Mouse (Mus musculus): ENCODE results near the gene Bmper.

Bmper gene

GRCm38 (mm10) chr9:23236635-23237279 is 13.9 kb downstream of the Bmper start:
- no peak for DNase-seq

DNA sequence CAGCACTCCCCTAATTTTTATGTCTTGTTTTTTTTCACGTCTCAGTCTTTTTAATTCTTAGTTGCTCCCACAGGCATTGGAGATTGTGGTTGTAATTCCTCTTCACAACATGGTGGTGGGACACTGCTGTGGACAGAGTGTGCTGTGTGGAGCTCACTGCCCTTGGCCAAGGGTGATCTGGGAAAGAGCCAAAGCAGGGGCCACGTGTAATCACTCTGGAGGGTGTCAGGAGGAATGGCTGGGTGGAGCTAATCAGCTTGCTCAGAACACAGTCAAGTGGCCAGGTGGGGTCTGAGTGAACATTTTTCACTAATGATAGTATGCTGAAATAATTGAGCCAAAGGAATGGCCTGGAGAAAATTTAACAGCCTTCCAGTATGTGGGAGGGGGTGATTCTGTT is 16.1 kb downstream of the Bmper start:
- no peak for DNase-seq

GRCm38 (mm10) chr9:23242911-23243310 is 20.0 kb downstream of the Bmper start:
- DNase-seq, result no peak

DNA sequence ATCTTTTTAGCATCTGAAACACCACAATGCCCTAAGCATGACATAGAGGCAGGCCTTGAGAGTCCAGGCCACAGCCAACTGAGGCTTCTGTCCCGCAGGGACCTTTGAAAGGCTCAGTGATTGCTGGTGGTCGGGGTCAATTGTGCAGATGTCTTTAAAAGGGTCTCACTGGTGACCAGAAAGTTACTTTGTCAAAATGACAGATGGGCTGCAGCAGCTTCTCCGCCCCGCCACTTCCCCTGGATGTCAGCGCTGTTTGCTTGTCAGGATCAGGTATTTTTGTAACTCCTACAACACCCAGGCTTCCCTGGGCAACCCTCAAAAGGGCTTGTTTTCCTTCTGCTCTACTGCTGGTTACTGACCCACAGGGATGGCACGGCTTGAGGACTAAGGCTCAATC is 21.0 kb downstream of the Bmper start:
- DNase-seq, result no peak

GRCm38 (mm10) chr9:23246389-23246788 is 23.5 kb downstream of the Bmper start:
- DNase-seq, result no peak

DNA sequence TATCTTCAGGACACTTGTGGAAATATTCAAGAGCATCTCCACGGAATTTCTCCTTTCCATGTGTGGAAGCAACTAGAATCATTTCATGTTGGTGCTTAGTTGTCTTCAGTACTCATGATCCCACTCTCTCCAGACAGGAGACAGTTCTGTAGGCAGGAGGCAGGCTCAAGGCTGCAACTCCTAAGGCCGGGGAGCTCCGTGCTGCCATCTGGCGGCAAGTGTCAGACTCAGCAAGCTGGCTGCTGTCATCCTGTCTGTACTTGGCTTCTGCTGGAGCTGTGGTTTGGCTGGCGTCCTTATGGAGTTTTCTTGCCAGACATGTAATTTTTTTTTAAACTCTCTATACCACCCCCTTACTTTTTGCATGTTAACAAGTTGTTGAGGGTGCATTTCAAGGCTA is 27.1 kb downstream of the Bmper start:
- peak; percentile 77 for DNase-seq

GRCm38 (mm10) chr9:23251001-23251400 is 28.1 kb downstream of the Bmper start:
- DNase-seq, result no peak

GRCm38 (mm10) chr9:23253624-23254023 is 30.7 kb downstream of the Bmper start:
- DNase-seq, result no peak

DNA sequence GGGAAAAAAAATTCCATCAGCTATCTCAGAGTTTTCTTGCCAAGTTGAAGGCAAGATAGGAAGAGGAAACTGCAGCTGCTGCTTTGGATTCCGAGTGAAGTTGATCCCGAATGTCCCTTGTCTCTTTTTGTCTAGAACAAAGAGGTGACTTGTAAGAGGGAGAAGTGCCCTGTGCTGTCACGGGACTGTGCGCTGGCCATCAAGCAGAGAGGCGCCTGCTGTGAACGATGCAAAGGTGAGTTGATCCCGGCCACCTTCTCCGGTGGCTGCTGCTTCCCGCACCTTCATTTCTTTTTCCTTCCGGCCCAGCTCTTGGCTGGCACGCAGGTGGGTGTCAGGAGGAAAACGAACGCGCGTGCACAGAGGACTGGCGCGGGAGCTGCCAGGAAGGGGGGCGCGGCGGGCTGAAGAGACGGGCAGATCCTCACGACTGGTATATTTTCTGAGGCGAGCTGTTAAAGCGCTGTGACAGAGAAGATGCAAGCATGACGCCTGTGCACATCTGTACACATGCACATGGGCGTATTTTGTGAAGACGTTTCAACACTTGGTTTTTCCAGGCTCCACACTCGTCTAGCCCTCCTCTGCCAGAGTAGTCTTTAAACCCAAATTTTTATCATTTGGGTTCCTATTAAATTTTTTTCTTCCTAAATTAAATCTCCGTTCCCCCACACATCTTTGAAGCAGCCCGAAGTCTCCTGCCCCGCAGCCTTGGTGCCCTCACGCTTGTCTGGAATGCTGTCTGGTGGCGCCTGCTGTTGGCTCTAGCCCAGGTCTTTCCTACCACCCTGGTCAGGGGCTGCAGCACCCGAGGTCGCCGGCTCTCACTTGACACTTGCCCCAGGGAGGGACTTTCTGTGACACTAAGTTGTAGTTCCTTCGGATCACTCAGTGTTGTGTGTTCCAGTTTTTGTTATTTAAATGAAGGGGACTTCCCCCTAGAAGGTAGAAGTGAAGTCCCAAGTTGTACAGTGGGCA is 31.6 kb downstream of the Bmper start:
- DNase-seq, result no peak

GRCm38 (mm10) chr9:23255841-23256240 is 33.0 kb downstream of the Bmper start:
- DNase-seq, result no peak

- no peak for DNase-seq
Measured at GRCm38 (mm10) chr9:23256576-23256975, 33.7 kb downstream of the Bmper start.

DNA sequence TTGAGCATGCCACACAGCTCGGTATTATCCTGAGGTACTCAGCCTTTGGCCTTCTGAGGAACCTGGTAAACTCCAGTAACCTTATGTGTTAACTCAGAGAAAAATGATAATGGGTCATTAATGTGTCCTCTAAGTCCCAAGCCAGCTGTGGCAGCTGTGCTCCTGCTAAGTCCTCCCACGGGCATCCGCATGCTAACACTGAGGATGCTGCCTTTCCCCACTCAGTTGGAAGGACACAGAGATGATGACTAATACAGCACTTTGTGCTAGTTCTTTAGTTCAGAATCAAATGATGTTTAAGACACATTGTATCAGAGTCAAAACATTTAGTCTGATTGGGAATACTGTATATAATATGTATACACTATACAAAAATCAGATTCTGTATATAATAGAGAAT is 39.0 kb downstream of the Bmper start:
- no peak for DNase-seq

GRCm38 (mm10) chr9:23262851-23263250 is 40.0 kb downstream of the Bmper start:
- DNase-seq, result no peak

DNA sequence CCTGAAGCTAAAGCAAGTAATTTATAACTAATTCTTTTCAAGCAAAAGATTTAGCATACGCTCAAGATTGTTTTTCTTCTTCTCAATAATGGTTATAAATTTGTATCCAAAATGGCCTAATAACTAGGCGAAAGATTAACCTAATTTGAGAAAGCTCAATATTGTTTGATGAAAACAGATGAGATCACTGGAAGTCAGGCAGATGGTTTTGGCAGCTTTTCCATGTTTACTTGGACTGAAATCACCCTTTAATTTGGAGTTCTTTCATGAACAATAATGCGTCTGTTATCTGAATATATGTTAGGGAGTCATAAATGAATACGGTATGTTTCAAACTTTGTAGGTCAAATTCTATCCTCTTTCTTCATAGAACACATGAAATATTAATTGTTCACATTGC is 41.6 kb downstream of the Bmper start:
- no peak for DNase-seq

- DNase-seq, result no peak
Measured at GRCm38 (mm10) chr9:23268609-23269008, 45.7 kb downstream of the Bmper start.

DNA sequence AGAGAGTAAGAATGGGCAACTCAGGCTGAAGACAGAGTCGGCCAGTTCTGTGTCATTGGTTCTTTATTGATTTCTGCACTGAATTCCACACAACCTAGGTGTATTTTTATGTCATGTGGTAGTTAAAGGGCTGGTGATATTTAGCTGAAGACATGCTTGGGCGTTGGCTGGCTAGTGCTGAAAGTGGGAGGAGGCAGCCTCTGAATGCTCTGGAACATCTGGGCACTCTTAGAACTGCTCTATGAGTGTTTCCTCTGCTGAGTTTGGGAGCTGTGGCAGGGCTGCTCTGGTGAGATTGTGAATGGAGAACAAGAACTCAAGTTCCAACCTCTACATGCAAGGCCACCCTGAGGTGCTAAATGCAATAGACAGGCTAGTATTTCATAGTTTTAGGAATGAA is 46.2 kb downstream of the Bmper start:
- no peak for DNase-seq

DNA sequence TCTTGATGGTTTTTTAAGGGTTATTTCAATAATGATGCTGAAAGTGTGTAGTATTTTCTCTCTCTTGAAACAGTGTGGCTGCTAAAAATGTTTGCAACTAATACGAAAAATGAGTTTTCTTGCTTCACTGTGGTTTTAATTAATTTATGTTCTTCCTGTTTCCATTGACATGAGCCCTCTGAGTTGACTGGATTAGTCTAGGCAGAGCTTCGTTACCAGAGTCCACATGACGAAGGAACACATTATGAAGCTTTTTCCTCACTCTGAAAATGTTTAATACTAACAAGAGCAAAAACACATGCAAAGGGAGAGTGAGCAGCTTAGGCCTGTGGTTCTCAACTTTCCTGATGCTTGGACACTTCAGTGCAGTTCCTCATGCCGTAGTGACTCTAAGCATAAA is 53.4 kb downstream of the Bmper start:
- DNase-seq, result no peak

DNA sequence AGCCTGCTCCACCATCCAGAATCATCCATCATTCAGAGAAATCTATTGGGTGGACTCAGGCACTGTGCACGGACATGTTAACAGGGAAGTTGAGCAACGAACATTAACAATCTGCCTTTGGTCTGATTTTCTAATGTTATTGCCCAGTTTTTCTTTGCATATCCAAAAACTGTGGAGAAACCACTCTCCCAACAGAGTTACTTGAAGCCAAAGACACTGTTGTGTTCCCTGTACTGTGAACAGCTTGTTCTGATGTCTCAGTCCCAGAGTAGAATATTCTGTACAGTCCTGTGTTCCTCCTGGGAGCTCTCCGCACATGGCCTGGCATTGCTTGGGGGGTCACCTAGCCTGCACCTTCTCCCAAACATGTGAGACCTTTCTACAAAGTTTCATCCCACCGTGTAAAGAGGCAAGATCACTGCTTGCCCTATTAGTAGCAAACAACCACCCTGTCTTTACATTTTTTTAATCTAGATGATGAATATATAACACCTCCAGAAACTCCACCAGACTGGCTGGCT is 62.1 kb downstream of the Bmper start:
- no peak for DNase-seq

DNA sequence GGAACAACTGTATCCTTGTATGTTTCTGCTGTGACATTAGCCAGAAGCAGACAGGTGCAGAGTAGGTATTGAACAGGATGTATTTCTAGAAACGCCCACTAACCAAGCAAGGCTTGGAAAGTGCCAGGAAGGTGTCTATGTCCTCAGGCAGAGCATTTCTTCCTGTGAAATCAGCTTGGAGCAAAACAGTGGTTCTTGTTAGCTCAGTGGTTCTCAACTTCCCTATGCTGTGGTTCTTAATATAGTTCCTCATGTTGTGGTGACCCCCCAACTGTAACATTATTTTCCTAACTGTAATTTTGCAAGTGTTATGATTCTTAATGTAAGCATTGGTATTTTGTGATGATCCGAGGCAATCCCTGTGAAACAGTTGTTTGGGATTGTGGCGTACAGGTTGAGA is 70.7 kb downstream of the Bmper start:
- DNase-seq, result no peak

DNA sequence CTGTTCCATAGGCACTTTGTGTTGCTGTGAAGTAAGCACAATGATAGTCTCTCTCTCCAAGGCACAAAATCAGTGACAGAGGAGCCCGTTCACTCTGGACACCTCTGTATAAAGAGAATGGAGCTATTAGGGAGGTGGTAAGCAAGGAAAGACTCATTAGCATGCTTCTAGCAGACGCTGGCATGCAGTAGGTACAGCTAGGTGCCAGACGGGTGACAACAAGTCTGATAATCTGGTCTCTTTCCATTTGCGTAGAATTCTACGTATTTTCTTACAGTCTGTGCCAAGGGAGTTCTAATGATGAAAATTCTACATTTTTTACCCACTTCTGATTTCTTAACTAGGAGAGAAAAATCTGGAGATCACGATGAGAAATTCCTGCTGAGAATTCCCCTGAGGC is 72.7 kb downstream of the Bmper start:
- no peak for DNase-seq

- no peak for DNase-seq
Measured at GRCm38 (mm10) chr9:23297491-23298170, 74.8 kb downstream of the Bmper start.

DNA sequence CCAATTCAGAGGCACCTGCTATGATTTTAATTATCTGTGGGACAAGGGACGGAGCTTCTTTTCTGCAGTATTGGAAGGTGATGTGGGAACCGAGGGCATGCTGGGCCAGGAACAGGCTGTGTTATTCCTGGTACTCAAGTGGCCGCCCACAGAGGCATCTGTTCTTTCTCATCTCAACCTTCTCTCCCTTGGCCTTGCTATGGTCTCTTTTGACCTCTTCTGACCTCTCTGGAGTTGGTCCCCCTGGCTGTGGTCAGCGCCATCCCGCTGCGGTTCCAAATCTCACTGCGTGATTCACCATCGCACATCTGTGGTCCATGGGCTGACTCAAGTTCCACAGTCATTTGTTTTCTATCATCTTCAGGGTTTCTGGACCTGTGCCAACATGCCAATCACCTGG is 77.5 kb downstream of the Bmper start:
- DNase-seq, result no peak

GRCm38 (mm10) chr9:23305681-23306080 is 82.8 kb downstream of the Bmper start:
- peak; percentile 42 for DNase-seq

GRCm38 (mm10) chr9:23306226-23306625 is 83.3 kb downstream of the Bmper start:
- DNase-seq, result no peak

Data from kidney, adult 9 months (tissue).